Mouse (Mus musculus): ENCODE measurements around the gene Plekha6. TPM values are rescaled to one million over a fixed set of nuclear protein-coding genes. Genes with fewer than 3 reads are reported as not detected.
A peak's percentile ranks its signal among the peaks of the same experiment; 100 is the strongest.

Plekha6 gene
- total and polyA plus RNA-seq, 2 experiments from 2014 or later: 11.9 to 49.3 TPM

GRCm38 (mm10) chr1:133209901-133210516 is 46.0 kb downstream of the Plekha6 start:
- no peak overlapping the region for H3K4me3 ChIP-seq (ENCODE audit: low read depth, low read length)
- H3K27ac ChIP-seq (ENCODE audit: low read depth, low read length): peak overlapping the region; percentile 43
- DNase-seq (ENCODE audit: low spot score) (peak; percentile 41), ATAC-seq (ENCODE audit: low FRiP score) (peak; percentile 36; the same call in 1 of the 2 replicates)
- H3K9me3 ChIP-seq (ENCODE audit: low read length): no peaks in the 10 kb centered on the region
- H3K36me3 ChIP-seq (ENCODE audit: insufficient read depth, low read length): no peaks in the 10 kb centered on the region
- H3K4me2 ChIP-seq (ENCODE audit: low read depth, low read length, poor library complexity, severe bottlenecking): no peak overlapping the region
- peaks cover 13% of the 10 kb centered on the region for H3K4me1 ChIP-seq (ENCODE audit: insufficient read depth, low read length)
- no peak for TF ChIP-seq CTCF (IDR thresholded peaks at IDR 0.05)
- 21% methylated on average over 17 of the region's 17 CpGs for WGBS
- H3K27me3 ChIP-seq (ENCODE audit: insufficient read depth, low read length): no peaks in the 10 kb centered on the region
- H3K9ac ChIP-seq (replicated peaks; ENCODE audit: low read length, poor library complexity, severe bottlenecking): no peak overlapping the region

- ATAC-seq (ENCODE audit: low FRiP score) (no peak), DNase-seq (ENCODE audit: low spot score) (no peak)
- Histone ChIP-seq H3K36me3 (ENCODE audit: insufficient read depth, low read length) (no peaks in the 10 kb centered on the region), H3K9me3 (ENCODE audit: low read length) (no peaks in the 10 kb centered on the region), H3K4me1 (ENCODE audit: insufficient read depth, low read length) (peaks cover 13% of the 10 kb centered on the region), H3K27me3 (ENCODE audit: insufficient read depth, low read length) (no peaks in the 10 kb centered on the region), H3K4me2 (ENCODE audit: low read depth, low read length, poor library complexity, severe bottlenecking) (no peak overlapping the region), H3K9ac (replicated peaks; ENCODE audit: low read length, poor library complexity, severe bottlenecking) (no peak overlapping the region), H3K4me3 (ENCODE audit: low read depth, low read length) (no peak overlapping the region), H3K27ac (ENCODE audit: low read depth, low read length) (no peak overlapping the region)
- TF ChIP-seq CTCF (IDR thresholded peaks at IDR 0.05): no peak
- WGBS: 68% methylated on average over 7 of the region's 7 CpGs
Measured at GRCm38 (mm10) chr1:133210766-133211165, 46.8 kb downstream of the Plekha6 start.

GRCm38 (mm10) chr1:133212273-133212672 is 48.3 kb downstream of the Plekha6 start:
- no peak for TF ChIP-seq CTCF (IDR thresholded peaks at IDR 0.05)
- peaks cover 13% of the 10 kb centered on the region for H3K4me1 ChIP-seq (ENCODE audit: insufficient read depth, low read length)

GRCm38 (mm10) chr1:133213098-133213497 is 49.1 kb downstream of the Plekha6 start:
- H3K9ac ChIP-seq (replicated peaks; ENCODE audit: low read length, poor library complexity, severe bottlenecking): no peak overlapping the region
- H3K4me2 ChIP-seq (ENCODE audit: low read depth, low read length, poor library complexity, severe bottlenecking): no peak overlapping the region
- peaks cover 13% of the 10 kb centered on the region for H3K4me1 ChIP-seq (ENCODE audit: insufficient read depth, low read length)
- no peak for ATAC-seq (ENCODE audit: low FRiP score)
- H3K27me3 ChIP-seq (ENCODE audit: insufficient read depth, low read length): no peaks in the 10 kb centered on the region
- WGBS: 81% methylated on average over 7 of the region's 7 CpGs
- no peak for DNase-seq (ENCODE audit: low spot score)
- no peak overlapping the region for H3K27ac ChIP-seq (ENCODE audit: low read depth, low read length)
- no peaks in the 10 kb centered on the region for H3K36me3 ChIP-seq (ENCODE audit: insufficient read depth, low read length)
- no peak overlapping the region for H3K4me3 ChIP-seq (ENCODE audit: low read depth, low read length)
- no peak for TF ChIP-seq CTCF (IDR thresholded peaks at IDR 0.05)
- H3K9me3 ChIP-seq (ENCODE audit: low read length): no peaks in the 10 kb centered on the region

More at GRCm38 (mm10) chr1:133212273-133212672, 48.3 kb downstream of the Plekha6 start:
- no peaks in the 10 kb centered on the region for H3K9me3 ChIP-seq (ENCODE audit: low read length)
- no peak overlapping the region for H3K4me2 ChIP-seq (ENCODE audit: low read depth, low read length, poor library complexity, severe bottlenecking)
- H3K9ac ChIP-seq (replicated peaks; ENCODE audit: low read length, poor library complexity, severe bottlenecking): no peak overlapping the region
- no peak overlapping the region for H3K27ac ChIP-seq (ENCODE audit: low read depth, low read length)
- 63% methylated on average over 4 of the region's 4 CpGs for WGBS
- ATAC-seq (ENCODE audit: low FRiP score) (no peak), DNase-seq (ENCODE audit: low spot score) (no peak)
- no peaks in the 10 kb centered on the region for H3K36me3 ChIP-seq (ENCODE audit: insufficient read depth, low read length)
- no peak overlapping the region for H3K4me3 ChIP-seq (ENCODE audit: low read depth, low read length)
- H3K27me3 ChIP-seq (ENCODE audit: insufficient read depth, low read length): no peaks in the 10 kb centered on the region

GRCm38 (mm10) chr1:133213901-133214300 is 49.9 kb downstream of the Plekha6 start:
- Histone ChIP-seq H3K27ac (ENCODE audit: low read depth, low read length) (no peak overlapping the region), H3K36me3 (ENCODE audit: insufficient read depth, low read length) (no peaks in the 10 kb centered on the region)
- TF ChIP-seq CTCF (IDR thresholded peaks at IDR 0.05): no peak

GRCm38 (mm10) chr1:133214672-133215359 is 50.8 kb downstream of the Plekha6 start:
- no peaks in the 10 kb centered on the region for H3K9me3 ChIP-seq (ENCODE audit: low read length)
- H3K27ac ChIP-seq (ENCODE audit: low read depth, low read length): no peak overlapping the region
- no peak for DNase-seq (ENCODE audit: low spot score)
- H3K4me1 ChIP-seq (ENCODE audit: insufficient read depth, low read length): peaks cover 5% of the 10 kb centered on the region
- TF ChIP-seq CTCF (IDR thresholded peaks at IDR 0.05): no peak
- no peak overlapping the region for H3K4me2 ChIP-seq (ENCODE audit: low read depth, low read length, poor library complexity, severe bottlenecking)
- no peaks in the 10 kb centered on the region for H3K36me3 ChIP-seq (ENCODE audit: insufficient read depth, low read length)
- 70% methylated on average over 7 of the region's 7 CpGs for WGBS
- no peak for ATAC-seq (ENCODE audit: low FRiP score)
- no peak overlapping the region for H3K4me3 ChIP-seq (ENCODE audit: low read depth, low read length)
- no peaks in the 10 kb centered on the region for H3K27me3 ChIP-seq (ENCODE audit: insufficient read depth, low read length)
- H3K9ac ChIP-seq (replicated peaks; ENCODE audit: low read length, poor library complexity, severe bottlenecking): no peak overlapping the region

More at GRCm38 (mm10) chr1:133213901-133214300, 49.9 kb downstream of the Plekha6 start:
- no peaks in the 10 kb centered on the region for H3K27me3 ChIP-seq (ENCODE audit: insufficient read depth, low read length)
- H3K9me3 ChIP-seq (ENCODE audit: low read length): no peaks in the 10 kb centered on the region
- no peak for ATAC-seq (ENCODE audit: low FRiP score)
- no peak overlapping the region for H3K4me3 ChIP-seq (ENCODE audit: low read depth, low read length)
- DNase-seq (ENCODE audit: low spot score): no peak
- no peak overlapping the region for H3K4me2 ChIP-seq (ENCODE audit: low read depth, low read length, poor library complexity, severe bottlenecking)
- WGBS: 96% methylated on average over 4 of the region's 4 CpGs
- peaks cover 13% of the 10 kb centered on the region for H3K4me1 ChIP-seq (ENCODE audit: insufficient read depth, low read length)
- no peak overlapping the region for H3K9ac ChIP-seq (replicated peaks; ENCODE audit: low read length, poor library complexity, severe bottlenecking)

Data from midbrain, postnatal 0 days (tissue).